Mouse (Mus musculus) hindbrain, embryonic 16.5 days (tissue): ENCODE measurements at regions not wholly inside any gene's neighbourhood (a gene's known extent, or its start where the extent isn't known, plus 50 kb on each side); places are given as distances from the start of the nearest gene placed in this dataset.

Experiments
- ATAC-seq: fragments of 200-750 bp; cut with Nextera tagmentation; 2 replicates; pipeline ENCODE4 v1.8.0; 2017; ENCODE audit warnings: moderate TSS enrichment, moderate library complexity
- H3K27ac ChIP-seq: fragments of 300-500 bp; sonication (generic); 2 replicates; pipeline ENCODE4 v1.5.1; 2014; ENCODE audit warnings: low read depth, mild to moderate bottlenecking, control low read depth, low read length, moderate library complexity
- H3K27me3 ChIP-seq: fragments of 300-500 bp; sonication (generic); replicated peaks from 2 replicates; pipeline ENCODE4 v1.6.1; 2014; ENCODE audit warnings: low read length; ENCODE audit not compliant: control insufficient read depth, insufficient read depth
- H3K36me3 ChIP-seq: fragments of 300-500 bp; sonication (generic); 2 replicates; pipeline ENCODE4 v1.6.1; 2014; ENCODE audit warnings: mild to moderate bottlenecking, low read length, moderate library complexity, mixed read lengths; ENCODE audit not compliant: control insufficient read depth, insufficient read depth
- H3K4me1 ChIP-seq: fragments of 300-500 bp; sonication (generic); 2 replicates; pipeline ENCODE4 v1.6.1; 2014; ENCODE audit warnings: low read depth, low read length; ENCODE audit not compliant: control insufficient read depth, insufficient read depth
- H3K4me2 ChIP-seq: fragments of 300-500 bp; sonication (generic); 2 replicates; pipeline ENCODE4 v1.6.1; 2014; ENCODE audit warnings: mild to moderate bottlenecking, low read length, control low read depth, moderate library complexity
- H3K4me3 ChIP-seq: fragments of 300-500 bp; sonication (generic); 2 replicates; pipeline ENCODE4 v1.5.1; 2014; ENCODE audit warnings: mild to moderate bottlenecking, low read length, control low read depth, moderate library complexity
- H3K9ac ChIP-seq: fragments of 300-500 bp; sonication (generic); 2 replicates; pipeline ENCODE4 v1.6.1; 2014; ENCODE audit warnings: low read depth, mild to moderate bottlenecking, control low read depth, low read length, moderate library complexity
- H3K9me3 ChIP-seq: fragments of 300-500 bp; sonication (generic); 2 replicates; pipeline ENCODE4 v1.6.1; 2014; ENCODE audit warnings: mild to moderate bottlenecking, low read length, moderate library complexity; ENCODE audit not compliant: control insufficient read depth
- WGBS: fragments of 180-500 bp; shearing (Covaris S2); extraction: QIAGEN DNeasy Blood & Tissue Kit; methylation state at CpG from one replicate; pipeline ENCODE4 v1.1.7; 2014; 5-methylcytosine and 5-hydroxymethylcytosine counted together

- H3K4me2 ChIP-seq = no peak overlapping the region
- no peak overlapping the region for H3K4me3 ChIP-seq
Observed at GRCm38 (mm10) chr14:55338500-55338899, 116.7 kb downstream of the Dhrs2 start.

DNA sequence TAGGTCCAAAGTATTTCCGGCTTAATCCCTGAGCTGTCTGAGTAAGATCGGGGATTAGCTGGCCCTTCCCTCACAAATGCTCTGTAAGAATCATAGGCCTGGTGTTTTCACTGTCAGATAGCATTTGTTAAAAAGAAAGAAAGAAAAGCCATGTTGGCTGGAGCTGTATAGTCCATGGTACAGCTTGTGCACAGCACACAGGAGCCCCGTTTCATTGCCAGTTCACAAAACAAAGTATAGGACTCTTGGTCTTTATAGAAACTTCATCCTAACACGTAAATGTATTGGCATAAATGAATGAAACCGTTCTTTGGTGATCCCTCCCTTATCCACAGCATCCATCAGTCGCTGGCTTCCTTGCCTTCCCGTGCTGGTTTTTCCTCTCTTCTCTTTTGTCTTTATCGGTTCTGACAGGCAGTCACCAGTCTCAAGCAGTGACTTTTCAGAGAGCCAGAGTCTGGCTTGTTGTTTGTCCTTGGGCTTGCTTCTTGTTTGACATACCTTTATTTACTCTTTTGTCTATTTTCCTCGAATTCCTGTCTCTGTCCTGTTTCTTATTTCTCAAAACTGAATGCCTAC lies 117.3 kb downstream of the Dhrs2 start:
- ATAC-seq = 0 out of 2 replicates have a peak, but pooled peaks have one; percentile 40
- Histone ChIP-seq H3K27me3 (no peaks in the 10 kb centered on the region), H3K27ac (no peak overlapping the region), H3K36me3 (no peaks in the 10 kb centered on the region), H3K9ac (no peak overlapping the region), H3K4me2 (no peak overlapping the region), H3K9me3 (no peaks in the 10 kb centered on the region), H3K4me1 (0 out of 2 replicates have a peak, but pooled peaks cover 5% of the 10 kb centered on the region), H3K4me3 (no peak overlapping the region)
- WGBS = 55% methylated on average over 9 of the region's 9 CpGs

More at GRCm38 (mm10) chr14:55338500-55338899, 116.7 kb downstream of the Dhrs2 start:
- ATAC-seq = no peak
- WGBS = 35% methylated on average over 7 of the region's 7 CpGs
- Histone ChIP-seq H3K36me3 (no peaks in the 10 kb centered on the region), H3K9me3 (no peaks in the 10 kb centered on the region), H3K27ac (no peak overlapping the region), H3K4me1 (0 out of 2 replicates have a peak, but pooled peaks cover 5% of the 10 kb centered on the region), H3K9ac (no peak overlapping the region), H3K27me3 (no peaks in the 10 kb centered on the region)

- Histone ChIP-seq H3K9ac (no peak overlapping the region), H3K4me3 (no peak overlapping the region), H3K9me3 (no peaks in the 10 kb centered on the region), H3K27me3 (no peaks in the 10 kb centered on the region), H3K4me2 (no peak overlapping the region), H3K36me3 (no peaks in the 10 kb centered on the region), H3K4me1 (no peaks in the 10 kb centered on the region; the same call in 1 of the 2 replicates), H3K27ac (no peak overlapping the region)
- ATAC-seq = no peak
- 68% methylated on average over 1 of the region's 1 CpGs for WGBS
Observed at GRCm38 (mm10) chr14:55343341-55343740, 121.5 kb downstream of the Dhrs2 start.

DNA sequence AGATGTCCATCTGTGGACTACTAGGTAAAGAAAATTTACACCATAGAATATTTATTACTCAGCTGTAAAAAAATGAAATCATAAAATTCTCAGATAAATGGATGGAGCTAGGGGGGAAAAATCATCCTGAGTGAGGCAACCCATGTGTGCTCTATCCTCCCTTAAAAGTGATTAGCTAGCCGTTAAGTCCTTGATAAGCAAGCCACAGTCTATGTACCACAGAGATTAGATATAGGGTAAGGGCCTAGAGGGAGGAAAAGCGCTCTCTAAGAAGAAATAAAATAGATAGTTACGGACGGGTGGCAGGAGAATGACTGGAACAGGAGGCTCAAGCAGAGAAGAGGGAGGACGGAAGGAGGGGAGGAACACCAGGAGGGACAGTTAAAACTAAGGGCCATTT lies 122.1 kb downstream of the Dhrs2 start:
- no peaks in the 10 kb centered on the region for H3K9me3 ChIP-seq
- no peak overlapping the region for H3K27ac ChIP-seq
- no peak for ATAC-seq
- WGBS = 95% methylated on average over 5 of the region's 5 CpGs
- H3K4me1 ChIP-seq = no peaks in the 10 kb centered on the region; the same call in 1 of the 2 replicates
- H3K4me2 ChIP-seq = no peak overlapping the region
- no peak overlapping the region for H3K4me3 ChIP-seq
- no peak overlapping the region for H3K9ac ChIP-seq
- no peaks in the 10 kb centered on the region for H3K36me3 ChIP-seq
- no peaks in the 10 kb centered on the region for H3K27me3 ChIP-seq

GRCm38 (mm10) chr14:55345091-55345490 lies 123.3 kb downstream of the Dhrs2 start:
- Histone ChIP-seq H3K4me1 (no peaks in the 10 kb centered on the region; the same call in 1 of the 2 replicates), H3K36me3 (no peaks in the 10 kb centered on the region), H3K4me3 (no peak overlapping the region), H3K27me3 (no peaks in the 10 kb centered on the region), H3K9me3 (no peaks in the 10 kb centered on the region), H3K27ac (no peak overlapping the region), H3K4me2 (no peak overlapping the region), H3K9ac (no peak overlapping the region)
- ATAC-seq = no peak
- 83% methylated on average over 5 of the region's 5 CpGs for WGBS

DNA sequence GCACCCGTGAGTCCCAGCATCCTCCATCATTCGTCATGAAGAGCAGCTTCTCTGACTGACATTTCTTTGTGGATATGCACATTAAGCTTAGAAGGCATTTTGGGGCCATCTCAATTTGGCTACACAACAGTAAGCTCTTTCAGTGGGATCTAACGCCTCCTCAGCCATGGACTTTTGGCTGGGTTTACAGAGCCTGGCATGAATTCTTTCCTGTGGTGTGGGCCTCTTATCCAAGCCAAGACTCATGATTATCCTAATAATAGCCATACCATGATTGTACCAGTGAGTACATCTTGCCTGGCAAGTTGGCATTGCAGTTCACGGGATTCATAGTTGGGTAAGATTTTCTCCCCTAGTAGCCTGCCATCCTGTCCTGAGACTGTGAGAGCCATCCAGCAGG lies 126.3 kb downstream of the Dhrs2 start:
- no peak overlapping the region for H3K9ac ChIP-seq
- 71% methylated on average over 4 of the region's 4 CpGs for WGBS
- H3K27me3 ChIP-seq = no peaks in the 10 kb centered on the region
- H3K27ac ChIP-seq = no peak overlapping the region
- H3K36me3 ChIP-seq = no peaks in the 10 kb centered on the region
- no peak overlapping the region for H3K4me3 ChIP-seq
- no peaks in the 10 kb centered on the region for H3K9me3 ChIP-seq
- ATAC-seq = no peak
- H3K4me2 ChIP-seq = no peak overlapping the region
- H3K4me1 ChIP-seq = no peaks in the 10 kb centered on the region; the same call in 1 of the 2 replicates

GRCm38 (mm10) chr14:55357258-55357657 lies 121.3 kb upstream of the Dhrs4 start:
- no peak for ATAC-seq
- Histone ChIP-seq H3K4me2 (no peak overlapping the region), H3K4me1 (peaks cover 2% of the 10 kb centered on the region; the same call in 1 of the 2 replicates), H3K9ac (no peak overlapping the region), H3K36me3 (no peaks in the 10 kb centered on the region), H3K27me3 (no peaks in the 10 kb centered on the region), H3K9me3 (no peaks in the 10 kb centered on the region), H3K27ac (no peak overlapping the region), H3K4me3 (no peak overlapping the region)
- whole genome bisulfite sequencing = 89% methylated on average over 2 of the region's 2 CpGs

- Histone ChIP-seq H3K9ac (no peak overlapping the region), H3K4me1 (peaks cover 4% of the 10 kb centered on the region; the same call in 1 of the 2 replicates), H3K9me3 (no peaks in the 10 kb centered on the region), H3K36me3 (no peaks in the 10 kb centered on the region), H3K27ac (no peak overlapping the region), H3K4me2 (no peak overlapping the region), H3K27me3 (no peaks in the 10 kb centered on the region), H3K4me3 (no peak overlapping the region)
- 56% methylated on average over 2 of the region's 2 CpGs for whole genome bisulfite sequencing
- no peak for ATAC-seq
Observed at GRCm38 (mm10) chr14:55358429-55358828, 120.1 kb upstream of the Dhrs4 start.

- Histone ChIP-seq H3K4me3 (no peak overlapping the region), H3K4me2 (no peak overlapping the region), H3K27me3 (no peaks in the 10 kb centered on the region), H3K4me1 (peaks cover 4% of the 10 kb centered on the region; the same call in 1 of the 2 replicates), H3K9me3 (no peaks in the 10 kb centered on the region), H3K36me3 (no peaks in the 10 kb centered on the region), H3K9ac (no peak overlapping the region), H3K27ac (no peak overlapping the region)
- ATAC-seq = peak; percentile 54; the same call in 1 of the 2 replicates
- 63% methylated on average over 4 of the region's 4 CpGs for WGBS
Observed at GRCm38 (mm10) chr14:55362316-55362715, 116.2 kb upstream of the Dhrs4 start.
